Mouse (Mus musculus) heart, embryonic 11.5 days (tissue): ENCODE data around the gene Srf. TPM values are rescaled to one million over a fixed set of nuclear protein-coding genes. Genes with fewer than 3 reads are reported as not detected.

Experiments used
- ATAC-seq: fragments of 200-750 bp; cut with Nextera tagmentation; replicated peaks from 2 replicates; pipeline ENCODE4 v1.8.0; 2017; ENCODE audit warnings: moderate library complexity; ENCODE audit not compliant: insufficient number of reproducible peaks, low FRiP score, low TSS enrichment
- H3K27ac ChIP-seq: fragments of 300-500 bp; sonication (generic); 2 replicates; pipeline ENCODE4 v1.5.1; 2014; ENCODE audit warnings: mild to moderate bottlenecking, low read depth, low read length
- H3K27me3 ChIP-seq: fragments of 300-500 bp; sonication (generic); 2 replicates; pipeline ENCODE4 v1.6.1; 2014; ENCODE audit warnings: mild to moderate bottlenecking, low read length, mixed read lengths; ENCODE audit not compliant: control insufficient read depth, insufficient read depth
- H3K36me3 ChIP-seq: fragments of 300-500 bp; sonication (generic); 2 replicates; pipeline ENCODE4 v1.6.1; 2014; ENCODE audit warnings: mild to moderate bottlenecking, low read length, moderate library complexity, mixed read lengths; ENCODE audit not compliant: control insufficient read depth, insufficient read depth
- H3K4me1 ChIP-seq: fragments of 300-500 bp; sonication (generic); 2 replicates; pipeline ENCODE4 v1.6.1; 2014; ENCODE audit warnings: low read length; ENCODE audit not compliant: control insufficient read depth, insufficient read depth
- H3K4me2 ChIP-seq: fragments of 300-500 bp; sonication (generic); 2 replicates; pipeline ENCODE4 v1.6.1; 2014; ENCODE audit warnings: mild to moderate bottlenecking, moderate library complexity
- H3K4me3 ChIP-seq: fragments of 300-500 bp; sonication (generic); 2 replicates; pipeline ENCODE4 v1.5.1; 2014; ENCODE audit warnings: low read depth, low read length
- H3K9ac ChIP-seq: fragments of 300-500 bp; sonication (generic); 2 replicates; pipeline ENCODE4 v1.6.1; 2014; ENCODE audit warnings: mild to moderate bottlenecking, low read depth, low read length, moderate library complexity
- H3K9me3 ChIP-seq: fragments of 300-500 bp; sonication (generic); replicated peaks from 2 replicates; pipeline ENCODE4 v1.6.1; 2016; ENCODE audit warnings: low read length; ENCODE audit not compliant: control insufficient read depth
- WGBS: fragments of 180-500 bp; shearing (Covaris S2); extraction: QIAGEN DNeasy Blood & Tissue Kit; methylation state at CpG from one replicate; pipeline ENCODE4 v1.1.7; 2014; ENCODE audit not compliant: insufficient replicate concordance; 5-methylcytosine and 5-hydroxymethylcytosine counted together
- polyA plus RNA-seq: library from polyadenylated mRNA; unstranded; fragments of >200 nt; fragmentation: Nextera tagmentation; extraction: Ambion mirVana; gene quantifications from 2 replicates; pipeline ENCODE4 v1.2.1, GENCODE M21; 2014

The Srf gene
- polyA plus RNA-seq, result 14.6 and 15.0 TPM in 2 replicates

DNA sequence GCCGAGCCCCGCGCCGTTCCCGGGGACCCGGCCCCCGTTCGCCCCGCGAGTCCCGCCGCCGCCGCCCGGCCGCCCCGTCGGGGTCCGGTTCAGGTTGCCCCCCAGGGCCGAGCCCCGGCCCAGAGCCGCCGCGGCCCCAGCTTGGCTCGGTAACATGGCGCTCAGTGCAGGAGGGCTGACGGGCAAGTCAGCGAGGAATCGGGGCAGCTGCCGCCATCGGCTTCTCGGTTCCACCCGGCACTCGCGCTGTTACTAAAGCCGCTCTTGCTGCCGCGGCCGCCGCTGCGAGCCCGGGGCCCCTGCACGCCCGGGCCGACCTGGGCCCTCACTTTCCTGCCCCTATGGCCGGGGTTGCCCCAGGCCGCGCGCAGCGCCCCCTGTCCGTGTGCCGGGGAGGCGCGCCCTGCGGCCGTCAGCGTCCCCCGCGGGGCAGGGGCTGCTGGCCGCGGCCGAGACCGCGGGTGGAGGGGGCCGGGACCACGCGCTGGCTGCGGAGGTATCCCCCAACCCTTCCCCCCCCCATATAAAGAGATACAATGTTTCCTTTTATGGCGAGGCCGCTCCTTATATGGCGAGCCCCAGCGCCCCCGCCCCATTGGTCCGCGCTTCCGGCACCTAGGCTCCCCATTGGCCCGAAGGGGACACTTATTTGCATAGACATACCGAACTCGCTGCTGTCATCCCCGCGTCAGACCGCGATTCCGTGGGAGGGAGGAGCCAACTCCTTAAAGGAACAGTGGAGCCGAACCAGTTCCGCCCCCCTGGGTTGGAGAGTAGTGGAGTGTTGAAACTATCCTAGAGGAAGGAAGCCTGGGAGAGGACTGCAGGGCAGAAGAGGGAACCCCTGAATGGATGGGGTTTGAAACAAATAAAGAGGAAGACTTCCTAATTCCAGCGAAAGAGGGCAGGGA, at the start of gene Srf:
Gene Srf, minus strand, starts transcription at position 503 of the 911 bp plus-strand sequence.
- Histone ChIP-seq H3K36me3 (peaks cover 13% of the 10 kb centered on the region; the same call in 1 of the 2 replicates), H3K4me2 (peak within 1 kb of the TSS; percentile 82), H3K27ac (peak within 1 kb of the TSS; percentile 98), H3K27me3 (no peaks in the 10 kb centered on the region), H3K4me3 (peak within 1 kb of the TSS; percentile 92), H3K4me1 (peaks cover 29% of the 10 kb centered on the region), H3K9ac (peak within 1 kb of the TSS; percentile 100), H3K9me3 (no peaks in the 10 kb centered on the region)
- under 1% methylated on average over 67 of the region's 87 CpGs for whole genome bisulfite sequencing
- peak; percentile 90 for ATAC-seq

DNA sequence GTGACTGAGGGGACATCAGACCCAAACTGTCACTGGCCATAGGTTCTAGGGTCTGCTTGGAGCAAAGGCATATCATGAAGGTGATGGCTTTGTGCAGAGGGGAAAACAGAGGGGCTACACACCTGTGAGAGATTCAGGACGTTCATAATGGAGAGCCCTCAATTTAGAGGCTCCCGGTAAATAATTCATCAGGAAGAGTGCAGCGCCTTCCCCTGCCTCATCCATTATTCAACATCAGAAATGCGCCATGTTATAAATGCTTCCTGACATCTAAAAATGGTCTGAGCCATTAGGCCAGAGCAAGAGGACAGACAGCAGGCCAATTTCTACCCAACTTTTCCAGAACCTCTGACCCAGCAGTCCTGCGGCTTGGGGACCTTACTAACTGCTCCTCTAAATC, 49.2 kb upstream of the Srf start:
- H3K4me1 ChIP-seq, result peaks cover 25% of the 10 kb centered on the region
- 78% methylated on average over 5 of the region's 5 CpGs for WGBS
- 0 out of 2 replicates have a peak overlapping the region, but pooled peaks have one; percentile 22 for H3K9ac ChIP-seq
- no peaks in the 10 kb centered on the region for H3K27me3 ChIP-seq
- H3K4me3 ChIP-seq, result no peak overlapping the region
- ATAC-seq, result no peak
- H3K4me2 ChIP-seq, result no peak overlapping the region
- H3K27ac ChIP-seq, result 0 out of 2 replicates have a peak overlapping the region, but pooled peaks have one; percentile 17
- H3K36me3 ChIP-seq, result no peaks in the 10 kb centered on the region
- H3K9me3 ChIP-seq, result no peaks in the 10 kb centered on the region

GRCm38 (mm10) chr17:46603229-46603628, 47.3 kb upstream of the Srf start:
- Histone ChIP-seq H3K4me2 (no peak overlapping the region), H3K9ac (no peak overlapping the region), H3K4me3 (no peak overlapping the region), H3K36me3 (no peaks in the 10 kb centered on the region), H3K27me3 (no peaks in the 10 kb centered on the region), H3K27ac (no peak overlapping the region), H3K4me1 (peaks cover 20% of the 10 kb centered on the region), H3K9me3 (no peaks in the 10 kb centered on the region)
- ATAC-seq, result no peak
- WGBS, result 91% methylated on average over 4 of the region's 4 CpGs

- no peak overlapping the region for H3K4me2 ChIP-seq
- peaks cover 20% of the 10 kb centered on the region for H3K4me1 ChIP-seq
- H3K9me3 ChIP-seq, result no peaks in the 10 kb centered on the region
- H3K4me3 ChIP-seq, result no peak overlapping the region
- no peaks in the 10 kb centered on the region for H3K27me3 ChIP-seq
- H3K27ac ChIP-seq, result no peak overlapping the region
- 62% methylated on average over 9 of the region's 9 CpGs for WGBS
- H3K36me3 ChIP-seq, result no peaks in the 10 kb centered on the region
- H3K9ac ChIP-seq, result no peak overlapping the region
- no peak for ATAC-seq
Measured at GRCm38 (mm10) chr17:46602212-46602611, 46.2 kb upstream of the Srf start.

GRCm38 (mm10) chr17:46600569-46600968, 44.6 kb upstream of the Srf start:
- no peaks in the 10 kb centered on the region for H3K36me3 ChIP-seq
- no peaks in the 10 kb centered on the region for H3K9me3 ChIP-seq
- no peak overlapping the region for H3K4me2 ChIP-seq
- H3K4me1 ChIP-seq, result peaks cover 20% of the 10 kb centered on the region
- no peak overlapping the region for H3K4me3 ChIP-seq
- H3K27ac ChIP-seq, result no peak overlapping the region
- no peaks in the 10 kb centered on the region for H3K27me3 ChIP-seq
- no peak overlapping the region for H3K9ac ChIP-seq
- no peak for ATAC-seq
- WGBS, result 81% methylated on average over 2 of the region's 2 CpGs

DNA sequence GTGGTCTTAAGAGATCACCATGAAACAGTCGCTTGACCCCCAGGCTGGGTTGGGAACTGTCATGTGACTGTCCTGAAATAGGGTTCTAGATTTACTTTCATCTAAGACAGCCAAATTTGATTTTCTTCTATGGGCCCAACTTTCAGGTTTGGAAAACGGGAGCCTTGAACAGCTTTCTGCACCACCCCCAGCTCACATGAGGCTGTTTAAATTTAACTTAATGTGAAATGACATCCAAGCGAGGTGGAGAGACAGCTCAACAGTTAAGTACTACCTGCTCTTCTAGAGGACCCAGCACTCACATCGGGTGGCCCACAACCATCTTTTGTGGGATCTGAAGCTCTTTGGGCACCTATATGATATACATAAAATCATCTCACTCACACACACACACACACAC, 43.0 kb upstream of the Srf start:
- WGBS, result 76% methylated on average over 4 of the region's 4 CpGs
- no peak overlapping the region for H3K4me3 ChIP-seq
- H3K36me3 ChIP-seq, result no peaks in the 10 kb centered on the region
- no peak for ATAC-seq
- H3K9me3 ChIP-seq, result no peaks in the 10 kb centered on the region
- H3K9ac ChIP-seq, result no peak overlapping the region
- H3K27ac ChIP-seq, result no peak overlapping the region
- H3K4me1 ChIP-seq, result peaks cover 21% of the 10 kb centered on the region
- no peaks in the 10 kb centered on the region for H3K27me3 ChIP-seq
- H3K4me2 ChIP-seq, result no peak overlapping the region

GRCm38 (mm10) chr17:46597956-46598355, 42.0 kb upstream of the Srf start:
- H3K9me3 ChIP-seq, result no peaks in the 10 kb centered on the region
- peaks cover 25% of the 10 kb centered on the region for H3K4me1 ChIP-seq
- no peaks in the 10 kb centered on the region for H3K27me3 ChIP-seq
- H3K4me3 ChIP-seq, result no peak overlapping the region
- no peak overlapping the region for H3K9ac ChIP-seq
- H3K4me2 ChIP-seq, result no peak overlapping the region
- H3K27ac ChIP-seq, result no peak overlapping the region
- 80% methylated on average over 11 of the region's 11 CpGs for WGBS
- H3K36me3 ChIP-seq, result no peaks in the 10 kb centered on the region
- ATAC-seq, result no peak

DNA sequence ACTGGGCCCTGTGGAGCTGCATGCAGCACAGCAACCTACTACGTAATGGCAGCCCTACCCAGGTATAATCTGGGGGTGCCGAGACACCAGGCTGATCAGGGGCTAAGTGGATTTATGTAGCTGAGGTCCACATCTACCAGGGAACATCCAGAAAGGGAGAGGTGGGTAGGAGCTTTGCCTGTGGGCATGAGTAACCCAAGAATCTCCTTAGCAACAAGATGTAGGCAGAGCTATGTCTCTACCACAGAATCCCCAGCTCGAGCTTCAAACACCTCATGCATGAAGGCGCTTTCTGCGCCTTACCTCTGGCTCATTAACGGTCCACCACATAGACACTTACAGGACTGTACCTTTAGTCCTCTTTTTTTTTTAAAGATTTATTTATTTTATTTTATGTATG, 39.4 kb upstream of the Srf start:
- Histone ChIP-seq H3K4me3 (no peak overlapping the region), H3K4me2 (no peak overlapping the region), H3K4me1 (peaks cover 16% of the 10 kb centered on the region; the same call in 1 of the 2 replicates), H3K27ac (peak overlapping the region; percentile 70), H3K9me3 (no peaks in the 10 kb centered on the region), H3K27me3 (no peaks in the 10 kb centered on the region), H3K36me3 (peaks cover 8% of the 10 kb centered on the region; the same call in 1 of the 2 replicates), H3K9ac (0 out of 2 replicates have a peak overlapping the region, but pooled peaks have one; percentile 12)
- no peak for ATAC-seq
- 72% methylated on average over 6 of the region's 6 CpGs for WGBS
